Mouse (Mus musculus) G1E (cell line): ENCODE measurements around the gene Mmp1b. TPM values are rescaled to one million over a fixed set of nuclear protein-coding genes. Genes with fewer than 3 reads are reported as not detected.
"Not testable (repeated sequence)": the region's sequence is repeated elsewhere in the genome, so short reads cannot be mapped to it uniquely, and the experiment has no call there.

Experiments
- ATAC-seq: 2 replicates; pipeline ENCODE4 v1.8.0; 2016; ENCODE audit warnings: mild to moderate bottlenecking; ENCODE audit not compliant: insufficient number of reproducible peaks, poor library complexity, low FRiP score, severe bottlenecking; ENCODE audit errors: extremely low read depth
- DNase-seq: peaks from one replicate; pipeline ENCODE4 v3.0.0; 2012; ENCODE audit warnings: low spot score
- H3K27me3 ChIP-seq: 2 replicates; pipeline ENCODE4 v1.6.1; 2012; ENCODE audit warnings: mild to moderate bottlenecking, low read length, inconsistent platforms; ENCODE audit not compliant: insufficient read depth
- H3K36me3 ChIP-seq: replicated peaks from 2 replicates; pipeline ENCODE3; 2012; ENCODE audit warnings: mild to moderate bottlenecking, inconsistent platforms
- H3K4me1 ChIP-seq: 2 replicates; pipeline ENCODE4 v1.6.1; 2012; ENCODE audit warnings: low read depth, low read length, inconsistent platforms, mixed read lengths; ENCODE audit not compliant: insufficient read depth
- H3K4me3 ChIP-seq: 2 replicates; pipeline ENCODE4 v1.5.1; 2012; ENCODE audit warnings: low read depth, mild to moderate bottlenecking, inconsistent platforms, low read length, moderate library complexity, mixed read lengths
- H3K9me3 ChIP-seq: replicated peaks from 2 replicates; pipeline ENCODE4 v1.6.1; 2012; ENCODE audit warnings: inconsistent platforms
- CTCF ChIP-seq: IDR thresholded peaks from 2 replicates; pipeline ENCODE4 v1.5.1; 2012; ENCODE audit warnings: low read depth, low read length, inconsistent platforms, mixed read lengths
- GATA1 ChIP-seq: IDR thresholded peaks from 2 replicates; pipeline ENCODE4 v1.6.1; 2012; ENCODE audit warnings: borderline replicate concordance, low read length, inconsistent platforms, mixed read lengths
- GATA2 ChIP-seq: IDR thresholded peaks from 2 replicates; pipeline ENCODE4 v1.6.1; 2012; ENCODE audit warnings: low read depth, low read length, inconsistent platforms, borderline replicate concordance
- POLR2AphosphoS5 ChIP-seq: IDR thresholded peaks from 2 replicates; pipeline ENCODE4 v1.6.1; 2012; ENCODE audit warnings: low read depth, low read length, inconsistent platforms; ENCODE audit not compliant: insufficient replicate concordance
- TAL1 ChIP-seq: conservative IDR thresholded peaks from 2 replicates; pipeline ENCODE4 v1.6.1; 2012; ENCODE audit warnings: low read depth, low read length, inconsistent platforms, mixed read lengths
- polyA plus RNA-seq: library from polyadenylated mRNA; stranded (reverse); fragments of >175 nt; gene quantifications from 2 replicates; pipeline ENCODE4 v1.2.3, GENCODE M21; 2012
- total RNA-seq, 2 experiments: library from RNA; stranded (forward) in 1 of 2; stranded (reverse) in 1 of 2; fragments of 200-1000 nt in 1 of 2; fragments of >200 nt in 1 of 2; fragmentation: Nextera tagmentation in 1 of 2; gene quantifications; 2 replicates each; pipeline ENCODE4 v1.2.3; 2014 to 2017

The Mmp1b gene
- total RNA-seq (2014; fragmentation: Nextera tagmentation) = not detected in 2 replicates
- not detected in 2 replicates for total RNA-seq (2017)
- not detected in 2 replicates for polyA plus RNA-seq

DNA sequence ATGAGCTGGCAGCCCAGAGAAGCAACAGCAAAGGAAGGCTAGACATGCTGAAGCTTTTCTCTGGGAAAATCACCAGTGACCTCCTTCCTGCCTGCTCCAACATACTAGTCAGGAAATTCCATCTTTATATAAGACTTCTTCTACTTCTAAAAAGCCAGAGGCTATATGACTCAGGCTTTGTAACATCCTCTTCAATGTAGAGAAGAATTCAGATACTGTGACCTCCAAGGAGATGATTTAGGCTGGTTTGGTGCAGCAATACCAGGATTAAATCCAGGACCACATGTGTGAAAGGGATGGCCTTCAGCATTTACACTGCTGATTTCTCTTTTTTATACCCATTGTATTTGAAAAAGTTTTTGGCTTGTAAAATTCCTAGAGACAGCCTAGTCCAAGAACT, at the start of gene Mmp1b:
Gene Mmp1b (minus strand): TSS at position 101 of the 400 bp plus-strand sequence.
- DNase-seq (no peak), ATAC-seq (no peak)
- Histone ChIP-seq H3K9me3 (no peaks in the 10 kb centered on the region), H3K4me1 (no peaks in the 10 kb centered on the region), H3K4me3 (no peak within 1 kb of the TSS), H3K36me3 (no peaks in the 10 kb centered on the region), H3K27me3 (no peaks in the 10 kb centered on the region)
- TF ChIP-seq TAL1 = no peak
- no peak for TF ChIP-seq GATA2
- TF ChIP-seq GATA1 = no peak
- no peak for TF ChIP-seq POLR2AphosphoS5

GRCm38 (mm10) chr9:7396556-7396955, 8.7 kb upstream of the Mmp1b start:
- not testable (repeated sequence) for H3K9me3 ChIP-seq, DNase-seq, H3K4me3 ChIP-seq, H3K27me3 ChIP-seq, H3K4me1 ChIP-seq, ATAC-seq, H3K36me3 ChIP-seq

DNA sequence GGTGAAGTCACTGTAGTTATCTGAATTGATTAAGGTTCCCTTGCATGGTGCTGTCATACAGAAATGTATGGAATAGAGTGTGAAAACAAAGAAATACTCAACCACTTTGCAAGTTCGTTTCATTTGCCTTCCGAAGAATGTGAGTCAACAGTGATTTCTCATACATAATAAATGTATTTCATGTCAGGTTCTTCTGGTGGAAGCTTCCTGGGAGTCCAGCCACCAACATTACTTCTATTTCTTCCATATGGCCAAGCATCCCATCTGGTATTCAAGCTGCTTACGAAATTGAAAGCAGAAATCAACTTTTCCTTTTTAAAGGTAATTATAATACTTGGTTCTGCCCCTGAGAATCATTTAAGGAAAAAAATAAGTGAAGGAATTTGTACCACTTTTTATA, 33.3 kb downstream of the Mmp1b start:
- Histone ChIP-seq H3K9me3 (no peaks in the 10 kb centered on the region), H3K36me3 (no peaks in the 10 kb centered on the region), H3K27me3 (no peaks in the 10 kb centered on the region), H3K4me3 (no peak overlapping the region), H3K4me1 (no peaks in the 10 kb centered on the region)
- ATAC-seq = no peak
- no peak for DNase-seq
- TF ChIP-seq POLR2AphosphoS5 = no peak

DNA sequence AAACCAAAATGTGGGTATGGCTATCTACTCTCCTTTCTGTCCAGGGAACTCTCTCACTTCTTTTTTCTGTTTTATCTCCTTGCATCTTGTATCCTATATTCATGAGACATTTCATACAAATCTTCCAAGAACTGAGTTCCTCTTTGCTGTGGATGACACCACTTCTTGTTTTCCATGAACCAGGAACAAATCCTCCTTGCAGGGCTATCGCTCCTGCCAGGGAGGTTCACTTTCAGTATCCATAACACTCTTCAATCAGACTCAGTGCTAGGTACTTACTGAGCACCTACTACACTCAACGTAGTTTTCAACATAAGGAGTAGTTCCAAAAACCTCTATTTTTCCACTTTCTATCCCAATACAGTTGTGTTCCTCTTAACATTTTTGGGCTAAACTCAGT, 42.3 kb downstream of the Mmp1b start:
- TF ChIP-seq GATA2 (no peak), POLR2AphosphoS5 (no peak), GATA1 (no peak), TAL1 (no peak), CTCF (no peak)
- no peaks in the 10 kb centered on the region for H3K4me1 ChIP-seq
- H3K9me3 ChIP-seq = no peaks in the 10 kb centered on the region
- DNase-seq (no peak), ATAC-seq (no peak)
- no peaks in the 10 kb centered on the region; the same call in 1 of the 2 replicates for H3K27me3 ChIP-seq
- no peaks in the 10 kb centered on the region for H3K36me3 ChIP-seq
- no peak overlapping the region for H3K4me3 ChIP-seq

DNA sequence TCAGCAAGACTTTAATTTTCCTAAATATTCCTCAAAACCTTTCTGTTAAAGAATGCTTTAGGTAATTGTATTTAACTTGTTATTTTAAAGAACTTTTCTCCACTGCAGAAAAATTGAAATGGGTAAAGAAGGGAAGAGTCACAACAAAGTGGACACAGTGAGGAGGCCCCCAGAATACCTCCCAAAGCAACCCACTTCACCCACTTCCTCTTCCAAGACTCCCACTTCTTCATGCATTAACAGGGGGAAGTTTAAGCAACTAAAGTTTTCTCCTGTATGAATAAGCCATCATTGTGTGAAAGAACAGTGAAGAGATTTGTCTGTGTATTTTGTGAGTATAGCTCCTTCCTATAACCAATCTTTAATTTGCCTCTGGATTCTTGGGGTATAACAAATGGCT, 43.7 kb downstream of the Mmp1b start, which contains the start of gene Mmp12:
Gene Mmp12 (plus strand): TSS at position 275 of the 400 bp plus-strand sequence.
- Histone ChIP-seq H3K9me3 (no peaks in the 10 kb centered on the region), H3K27me3 (no peaks in the 10 kb centered on the region; the same call in 1 of the 2 replicates), H3K4me1 (no peaks in the 10 kb centered on the region), H3K4me3 (no peak within 1 kb of the TSS), H3K36me3 (no peaks in the 10 kb centered on the region)
- no peak for ATAC-seq
- no peak for DNase-seq
- TF ChIP-seq GATA2 (no peak), CTCF (no peak), GATA1 (no peak), POLR2AphosphoS5 (no peak), TAL1 (no peak)

GRCm38 (mm10) chr9:7336740-7337483, 50.9 kb downstream of the Mmp1b start:
- no peak overlapping the region for H3K4me3 ChIP-seq
- ATAC-seq (no peak), DNase-seq (no peak)
- H3K4me1 ChIP-seq = no peaks in the 10 kb centered on the region
- TF ChIP-seq CTCF = no peak
- TF ChIP-seq GATA2 = no peak
- TF ChIP-seq GATA1 = no peak
- no peak for TF ChIP-seq TAL1
- TF ChIP-seq POLR2AphosphoS5 = no peak
- H3K27me3 ChIP-seq = no peaks in the 10 kb centered on the region; the same call in 1 of the 2 replicates
- no peaks in the 10 kb centered on the region for H3K36me3 ChIP-seq
- no peaks in the 10 kb centered on the region for H3K9me3 ChIP-seq

DNA sequence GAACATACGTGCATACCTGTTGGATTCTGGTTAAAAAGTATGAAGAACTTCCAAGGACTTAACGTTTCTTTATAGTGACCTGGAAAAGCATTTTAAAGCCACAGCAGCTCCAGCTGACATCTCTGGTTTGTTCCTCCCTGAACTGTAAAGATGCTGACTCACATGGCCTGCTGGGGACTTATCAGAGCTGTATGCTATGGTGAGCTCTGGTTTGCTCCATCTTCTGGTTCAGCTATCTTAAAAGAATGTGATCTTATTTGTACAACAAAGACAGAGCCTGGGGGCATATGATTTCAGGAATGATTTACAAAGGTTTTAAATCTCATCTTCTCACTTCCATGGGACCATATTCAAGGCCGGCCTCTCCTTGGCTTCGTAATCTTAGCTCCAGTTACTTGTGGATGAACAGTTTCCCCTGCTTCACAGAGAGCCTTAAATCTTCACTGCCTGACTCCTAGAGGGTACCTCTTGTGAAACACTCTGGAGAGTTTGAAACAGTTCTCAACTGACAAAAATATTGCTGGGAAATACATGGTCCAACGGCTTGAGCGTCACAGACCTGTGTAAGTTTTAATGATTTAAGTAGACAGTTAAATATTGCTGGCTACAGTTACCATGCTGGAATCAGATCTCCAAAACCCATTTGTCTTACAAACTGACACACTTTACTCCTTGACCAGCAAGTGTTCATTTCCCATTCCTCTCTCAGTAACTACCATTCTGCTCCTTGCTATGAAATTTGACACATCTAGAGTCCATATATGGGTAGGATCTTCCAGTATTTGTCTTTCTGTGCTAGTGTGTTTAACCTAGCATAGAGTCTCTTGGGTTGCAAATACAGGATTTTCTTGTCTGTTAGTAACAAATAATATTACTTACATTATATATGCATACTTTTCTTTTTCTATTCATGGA, 51.8 kb downstream of the Mmp1b start:
- ATAC-seq = no peak
- no peak for TF ChIP-seq GATA1
- no peak for TF ChIP-seq GATA2
- TF ChIP-seq POLR2AphosphoS5 = no peak
- no peak for TF ChIP-seq TAL1
- TF ChIP-seq CTCF = no peak
- H3K9me3 ChIP-seq = no peaks in the 10 kb centered on the region
- no peaks in the 10 kb centered on the region for H3K4me1 ChIP-seq
- no peaks in the 10 kb centered on the region for H3K36me3 ChIP-seq
- no peak overlapping the region for H3K4me3 ChIP-seq
- H3K27me3 ChIP-seq = no peaks in the 10 kb centered on the region; the same call in 1 of the 2 replicates
- DNase-seq = no peak
